Mouse (Mus musculus) limb, embryonic 13.5 days (tissue): Measurements from ENCODE around the gene Stfa2. TPM values are rescaled to one million over a fixed set of nuclear protein-coding genes. Genes with fewer than 3 reads are reported as not detected.
"Not testable (repeated sequence)": the region's sequence is repeated elsewhere in the genome, so short reads cannot be mapped to it uniquely, and the experiment has no call there.

Experiments
- ATAC-seq: fragments of 200-750 bp; cut with Nextera tagmentation; 2 replicates; pipeline ENCODE4 v1.8.0; 2017; ENCODE audit warnings: low read depth, moderate number of reproducible peaks, moderate TSS enrichment; ENCODE audit not compliant: low FRiP score
- H3K27ac ChIP-seq: fragments of 300-500 bp; sonication (generic); 2 replicates; pipeline ENCODE4 v1.5.1; 2015; ENCODE audit warnings: inconsistent platforms, mild to moderate bottlenecking, moderate library complexity
- H3K27me3 ChIP-seq: fragments of 300-500 bp; sonication (generic); 2 replicates; pipeline ENCODE4 v1.6.1; 2015; ENCODE audit warnings: mild to moderate bottlenecking, inconsistent platforms
- H3K36me3 ChIP-seq: fragments of 300-500 bp; sonication (generic); 2 replicates; pipeline ENCODE4 v1.6.1; 2015; ENCODE audit warnings: inconsistent platforms, mild to moderate bottlenecking, moderate library complexity
- H3K4me1 ChIP-seq: fragments of 300-500 bp; sonication (generic); 2 replicates; pipeline ENCODE4 v1.6.1; 2015; ENCODE audit warnings: inconsistent platforms
- H3K4me2 ChIP-seq: fragments of 300-500 bp; sonication (generic); replicated peaks from 2 replicates; pipeline ENCODE4 v1.6.1; 2015; ENCODE audit warnings: inconsistent platforms, mild to moderate bottlenecking, moderate library complexity
- H3K4me3 ChIP-seq: fragments of 300-500 bp; sonication (generic); 2 replicates; pipeline ENCODE4 v1.5.1; 2015; ENCODE audit warnings: moderate library complexity, mild to moderate bottlenecking, inconsistent platforms
- H3K9ac ChIP-seq: fragments of 300-500 bp; sonication (generic); 2 replicates; pipeline ENCODE4 v1.6.1; 2015; ENCODE audit warnings: mild to moderate bottlenecking, inconsistent platforms
- H3K9me3 ChIP-seq: fragments of 300-500 bp; sonication (generic); 2 replicates; pipeline ENCODE4 v1.6.1; 2016; ENCODE audit warnings: inconsistent platforms
- WGBS: fragments of 180-500 bp; shearing (Covaris S2); methylation state at CpG from one replicate; pipeline ENCODE4 v1.1.7; 2015; 5-methylcytosine and 5-hydroxymethylcytosine counted together
- polyA plus RNA-seq: library from polyadenylated mRNA; unstranded; fragments of >200 nt; fragmentation: Nextera tagmentation; extraction: Ambion mirVana; gene quantifications from 2 replicates; pipeline ENCODE4 v1.2.1, GENCODE M21; 2015

Gene Stfa2
- not detected in 2 replicates for polyA plus RNA-seq

DNA sequence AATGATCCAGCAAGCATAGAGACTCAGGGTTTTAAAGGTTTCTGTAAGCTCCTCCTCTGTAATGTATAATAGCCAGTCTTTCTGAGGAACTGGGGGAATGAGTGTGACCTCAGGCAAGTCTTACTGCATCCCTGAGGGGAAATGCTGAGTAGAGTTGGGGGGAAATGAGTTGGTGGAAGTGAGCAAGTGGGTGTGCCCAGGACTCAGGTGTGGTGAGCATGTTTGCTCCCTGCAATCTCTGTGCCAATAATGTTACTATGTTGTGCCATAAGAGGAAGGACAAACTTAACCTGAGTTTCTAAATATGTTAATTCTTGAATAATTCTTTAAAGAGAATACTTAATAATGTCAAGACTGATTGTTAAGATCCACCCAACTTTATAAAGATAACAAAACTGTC is at the start of gene Stfa2:
Stfa2 (minus strand) TSS at position 101 of the 400 bp plus-strand sequence.
- Histone ChIP-seq H3K9me3 (no peaks in the 10 kb centered on the region), H3K36me3 (no peaks in the 10 kb centered on the region), H3K9ac (no peak within 1 kb of the TSS), H3K27me3 (no peaks in the 10 kb centered on the region), H3K27ac (no peak within 1 kb of the TSS), H3K4me1 (no peaks in the 10 kb centered on the region), H3K4me3 (no peak within 1 kb of the TSS), H3K4me2 (no peak within 1 kb of the TSS)
- ATAC-seq: no peak

DNA sequence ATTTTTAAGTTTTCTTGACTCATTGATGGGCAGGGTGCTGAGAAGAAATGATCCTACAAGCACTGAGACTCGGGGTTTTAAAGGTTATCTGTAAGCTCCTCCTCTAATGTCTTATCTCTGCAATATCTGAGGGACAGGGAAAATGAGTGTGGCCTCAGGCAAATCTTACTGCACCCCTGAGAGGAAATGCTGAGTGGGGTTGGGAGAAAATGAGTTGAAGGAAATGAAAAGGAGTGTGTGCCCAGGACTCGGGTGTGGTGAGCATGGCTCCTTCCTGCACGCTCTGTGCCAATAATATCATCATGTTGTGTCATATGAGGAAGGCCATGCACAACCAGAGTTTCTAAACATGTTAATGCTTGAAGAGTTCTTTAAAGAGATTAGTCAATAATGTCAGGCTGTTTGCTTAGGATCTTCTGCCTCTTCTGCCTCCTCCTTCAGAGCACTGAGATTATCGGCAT is 47.1 kb upstream of the Stfa2 start, which contains the start of gene Stfa3:
Stfa3 (minus strand) TSS at position 51 of the 461 bp plus-strand sequence.
- H3K36me3 ChIP-seq: no peaks in the 10 kb centered on the region
- no peak within 1 kb of the TSS for H3K9ac ChIP-seq
- H3K4me1 ChIP-seq: no peaks in the 10 kb centered on the region
- no peak within 1 kb of the TSS for H3K4me3 ChIP-seq
- H3K27me3 ChIP-seq: no peaks in the 10 kb centered on the region
- H3K4me2 ChIP-seq: no peak within 1 kb of the TSS
- no peak within 1 kb of the TSS for H3K27ac ChIP-seq
- no peaks in the 10 kb centered on the region for H3K9me3 ChIP-seq
- no peak for ATAC-seq
- WGBS: 85% methylated on average over 4 of the region's 4 CpGs

GRCm38 (mm10) chr16:36420979-36421378 is 12.7 kb upstream of the Stfa2 start:
- WGBS: 81% methylated on average over 1 of the region's 1 CpGs
- not testable (repeated sequence) for ATAC-seq, H3K4me3 ChIP-seq, H3K9ac ChIP-seq, H3K4me1 ChIP-seq, H3K27me3 ChIP-seq, H3K27ac ChIP-seq, H3K9me3 ChIP-seq, H3K36me3 ChIP-seq, H3K4me2 ChIP-seq

GRCm38 (mm10) chr16:36389060-36389459 is 19.2 kb downstream of the Stfa2 start:
- 8% methylated on average over 4 of the region's 4 CpGs for WGBS
- ATAC-seq: no peak
- Histone ChIP-seq H3K9ac (no peak overlapping the region), H3K4me3 (no peak overlapping the region), H3K4me2 (no peak overlapping the region), H3K27ac (no peak overlapping the region), H3K27me3 (no peaks in the 10 kb centered on the region), H3K9me3 (no peaks in the 10 kb centered on the region), H3K36me3 (no peaks in the 10 kb centered on the region), H3K4me1 (no peaks in the 10 kb centered on the region)

DNA sequence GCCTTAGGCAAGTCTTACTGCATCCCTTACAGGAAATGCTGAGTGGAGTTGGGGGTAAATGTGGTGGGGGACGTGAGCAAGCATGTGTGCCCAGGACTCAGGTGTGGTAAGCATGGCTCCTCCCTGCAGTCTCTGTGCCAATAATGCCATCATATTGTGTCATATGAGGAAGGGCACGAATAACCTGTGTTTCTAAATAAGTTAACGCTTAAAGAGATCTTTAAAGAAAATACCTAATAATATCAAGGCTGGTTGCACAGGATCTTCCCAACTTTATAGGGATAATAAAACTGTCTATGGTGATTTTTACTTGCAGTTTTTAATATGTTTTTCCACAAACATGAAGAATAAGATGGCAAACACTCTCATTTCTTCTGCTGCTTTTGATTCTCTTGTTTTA is 40.6 kb downstream of the Stfa2 start, which contains the start of gene BC100530:
BC100530 (minus strand) TSS at position 101 of the 400 bp plus-strand sequence.
- H3K4me1 ChIP-seq, H3K4me2 ChIP-seq, H3K4me3 ChIP-seq, H3K9ac ChIP-seq, H3K36me3 ChIP-seq, ATAC-seq, H3K27ac ChIP-seq, H3K27me3 ChIP-seq, H3K9me3 ChIP-seq: not testable (repeated sequence)
- 69% methylated on average over 3 of the region's 3 CpGs for WGBS

Other genes starting within 250 kb of the Stfa2 start
- gene Gm5483, start 224.2 kb downstream of the Stfa2 start, polyA plus RNA-seq: 0.81 TPM in 1 of 2 replicates, not detected in the other
- gene Gm5416, start 198.1 kb downstream of the Stfa2 start, polyA plus RNA-seq: not detected in 2 replicates
- gene 2010005H15Rik, start 187.0 kb downstream of the Stfa2 start, polyA plus RNA-seq: 0.90 TPM in 1 of 2 replicates, not detected in the other
- 2.3 and 2.5 TPM in 2 replicates for gene Stfa1, start 131.5 kb downstream of the Stfa2 start, polyA plus RNA-seq
- gene BC117090, start 74.1 kb downstream of the Stfa2 start, polyA plus RNA-seq: not detected in 2 replicates
- gene BC100530, start 40.7 kb downstream of the Stfa2 start, polyA plus RNA-seq: 3.5 and 3.9 TPM in 2 replicates
- 0.83 and 1.1 TPM in 2 replicates for gene Stfa3, start 46.9 kb upstream of the Stfa2 start, polyA plus RNA-seq
- 0.17 and 0.20 TPM in 2 replicates for gene Casr, start 153.7 kb upstream of the Stfa2 start, polyA plus RNA-seq